In the genomic region with DNA sequence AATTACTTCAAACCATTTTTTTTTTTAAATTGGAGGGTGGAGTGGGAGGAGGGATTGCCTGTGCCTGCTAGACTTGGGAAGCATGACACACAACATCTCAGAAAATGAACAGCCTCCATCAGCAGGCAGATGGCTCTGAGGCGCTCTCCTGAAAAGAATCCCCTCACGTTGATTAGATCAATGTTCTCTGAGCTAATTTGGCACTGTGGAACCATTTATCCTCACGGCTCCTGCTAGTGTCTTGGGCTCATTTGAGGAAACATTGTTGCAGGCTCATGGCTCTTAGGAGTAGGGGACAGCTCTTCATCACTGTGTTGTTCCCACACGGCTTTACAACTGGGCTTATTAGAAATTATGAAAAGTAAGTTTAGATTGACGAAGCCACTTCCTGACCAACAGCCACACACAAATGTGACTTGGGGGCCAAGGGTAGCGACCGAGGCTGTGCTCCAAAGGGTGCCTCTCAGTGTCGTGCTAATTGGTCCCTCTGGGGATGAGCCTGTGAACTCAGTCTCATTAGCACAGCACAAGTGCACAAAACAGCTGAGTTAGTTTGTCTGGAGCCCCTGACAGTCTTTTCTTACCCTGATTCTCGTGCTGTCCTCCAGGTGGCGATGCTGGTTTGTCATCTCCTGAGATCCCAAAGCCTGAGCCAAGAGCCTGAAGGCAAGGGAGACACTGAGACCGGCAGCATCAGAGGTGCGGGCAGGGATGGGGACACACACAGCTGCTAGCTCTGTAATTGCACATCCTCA, we compare ENCODE assay signal across 7 mouse cellular contexts.
DNase-seq lines count a peak whose midpoint lies in the region; ATAC-seq lines count a peak whose summit lies in the region.

No protein-coding gene starts in this region.

- intact Hi-C loops in left cerebral cortex, postnatal 4 days (cut with DNase I), result loop anchor here (2.0 kb wide), 1 partner anchor 111 kb away; no protein-coding TSS in a partner anchor

- 0 out of 2 replicates have a peak overlapping the region, but pooled peaks have one; percentile 10 for H3K27ac ChIP-seq in midbrain, embryonic 12.5 days (replicated peaks)

- no peak overlapping the region for H3K4me2 ChIP-seq in midbrain, embryonic 12.5 days (replicated peaks)

- WGBS in midbrain, embryonic 12.5 days, result 29% methylated on average over 12 of the region's 12 CpGs

- H3K27me3 ChIP-seq in midbrain, embryonic 12.5 days, result no peaks in the 10 kb centered on the region; the same call in 1 of the 2 replicates

- no peaks in the 10 kb centered on the region for H3K9me3 ChIP-seq in midbrain, embryonic 12.5 days

- peak; percentile 86 for ATAC-seq in midbrain, embryonic 12.5 days (ENCODE audit: low FRiP score, low read depth)

- peaks cover 4% of the 10 kb centered on the region; the same call in 1 of the 2 replicates for H3K4me1 ChIP-seq in midbrain, embryonic 12.5 days

- H3K9ac ChIP-seq in midbrain, embryonic 12.5 days (replicated peaks), result no peak overlapping the region

- DNase-seq in adrenal gland, postnatal 10 days, result peak; percentile 83
- DNase-seq in embryo, embryonic 10.5 days (ENCODE audit: low spot score), result peak; percentile 86
- peak; percentile 75 for DNase-seq in gastrocnemius, postnatal 25 days
- DNase-seq in kidney, adult 11 months, result peak; percentile 56
- DNase-seq in left cerebral cortex, postnatal 4 days, result peak; percentile 86
- peak; percentile 74 for DNase-seq in right cerebral cortex, postnatal 4 days

- no peak overlapping the region for H3K4me3 ChIP-seq in midbrain, embryonic 12.5 days

- H3K36me3 ChIP-seq in midbrain, embryonic 12.5 days, result no peaks in the 10 kb centered on the region
